Mouse (Mus musculus) thymus, adult 2 months (tissue): ENCODE measurements around the gene Slfn9.
"Not testable (repeated sequence)": the region's sequence is repeated elsewhere in the genome, so short reads cannot be mapped to it uniquely, and the experiment has no call there.

Source experiments
- CTCF ChIP-seq: fragments of 200-500 bp; IDR thresholded peaks from 2 replicates; pipeline ENCODE4 v1.5.1; 2012; ENCODE audit warnings: mild to moderate bottlenecking, control low read depth, low read length, moderate library complexity, borderline replicate concordance; ENCODE audit not compliant: control insufficient read depth, poor library complexity, insufficient read depth; ENCODE audit errors: extremely low read depth
- POLR2A ChIP-seq: fragments of 200-500 bp; IDR thresholded peaks from 2 replicates; pipeline ENCODE4 v1.6.1; 2012; ENCODE audit warnings: mild to moderate bottlenecking, low read length, control low read depth, moderate library complexity; ENCODE audit not compliant: control insufficient read depth, poor library complexity, insufficient read depth; ENCODE audit errors: extremely low read depth

GRCm38 (mm10) chr11:82930391-82930955 is 61.2 kb downstream of the Slfn9 start:
- not testable (repeated sequence) for TF ChIP-seq CTCF, POLR2A
